Mouse (Mus musculus) neutrophil, adult 5-6 weeks (primary cell): Measurements from ENCODE around the gene Polr3b. TPM values are rescaled to one million over a fixed set of nuclear protein-coding genes. Genes with fewer than 3 reads are reported as not detected.

Experiments
- ATAC-seq: fragments of 151-379, 151-347 bp; 2 replicates; pipeline ENCODE4 v1.8.0; 2017; ENCODE audit warnings: mild to moderate bottlenecking, moderate TSS enrichment; ENCODE audit not compliant: insufficient number of reproducible peaks, poor library complexity, low FRiP score, severe bottlenecking; ENCODE audit errors: extremely low read depth
- total RNA-seq: library from RNA; stranded (forward); fragments of 200-1000 nt; gene quantifications from 2 replicates; pipeline ENCODE4 v1.2.3, GENCODE M21; 2017

Gene Polr3b
- total RNA-seq, 1 experiment from 2014 or later, result 46.3 TPM

GRCm38 (mm10) chr10:84730956-84731355, 108.9 kb downstream of the Polr3b start:
- ATAC-seq, result no peak

GRCm38 (mm10) chr10:84733511-84733910, 111.4 kb downstream of the Polr3b start:
- ATAC-seq, result no peak

GRCm38 (mm10) chr10:84754851-84755785, 133.0 kb downstream of the Polr3b start:
- ATAC-seq, result no peak

GRCm38 (mm10) chr10:84755786-84756203, 133.7 kb downstream of the Polr3b start, which contains the start of gene Rfx4:
Gene Rfx4, plus strand, starts transcription at chr10:84756062.
- no peak for ATAC-seq

- no peak for ATAC-seq
Measured at GRCm38 (mm10) chr10:84756435-84757095, 134.5 kb downstream of the Polr3b start.

GRCm38 (mm10) chr10:84757426-84758199, 135.5 kb downstream of the Polr3b start:
- ATAC-seq, result no peak

- ATAC-seq, result no peak
Measured at GRCm38 (mm10) chr10:84758200-84758468, 136.0 kb downstream of the Polr3b start.

GRCm38 (mm10) chr10:84758483-84759431, 136.7 kb downstream of the Polr3b start:
- no peak for ATAC-seq

GRCm38 (mm10) chr10:84759511-84760117, 137.5 kb downstream of the Polr3b start:
- no peak for ATAC-seq

- no peak; the same call in 1 of the 2 replicates for ATAC-seq
Measured at GRCm38 (mm10) chr10:84760118-84761111, 138.3 kb downstream of the Polr3b start.

- ATAC-seq, result peak; percentile 47; the same call in 1 of the 2 replicates
Measured at GRCm38 (mm10) chr10:84768766-84769165, 146.7 kb downstream of the Polr3b start.

- no peak for ATAC-seq
Measured at GRCm38 (mm10) chr10:84772380-84773130, 150.5 kb downstream of the Polr3b start.

GRCm38 (mm10) chr10:84773889-84774288, 151.8 kb downstream of the Polr3b start:
- no peak for ATAC-seq

GRCm38 (mm10) chr10:84774573-84774972, 152.5 kb downstream of the Polr3b start:
- ATAC-seq, result peak; percentile 91
